Mouse (Mus musculus) heart, embryonic 14.5 days (tissue): ENCODE results near the gene Fev. TPM values are rescaled to one million over a fixed set of nuclear protein-coding genes. Genes with fewer than 3 reads are reported as not detected.
A peak's percentile ranks its signal among the peaks of the same experiment; 100 is the strongest.

Experiments used
- ATAC-seq: fragments of 200-750 bp; cut with Nextera tagmentation; 2 replicates; pipeline ENCODE4 v1.8.0; 2017; ENCODE audit warnings: low read depth, moderate TSS enrichment; ENCODE audit not compliant: insufficient number of reproducible peaks, insufficient read depth, low FRiP score
- H3K27ac ChIP-seq, 2 experiments: fragments of 200-500 bp in 1 of 2; fragments of 300-500 bp in 1 of 2; sonication (generic) in 1 of 2; replicated peaks in 1 of 2; 2 replicates each; pipeline ENCODE4 v1.5.1; 2012 to 2014; ENCODE audit warnings: low read depth in 2 of 2, low read length in 2 of 2, control low read depth in 1 of 2, mild to moderate bottlenecking in 1 of 2, mixed read lengths in 1 of 2; ENCODE audit not compliant: control insufficient read depth in 1 of 2, insufficient read depth in 1 of 2
- H3K27me3 ChIP-seq: fragments of 300-500 bp; sonication (generic); 2 replicates; pipeline ENCODE4 v1.6.1; 2014; ENCODE audit warnings: mild to moderate bottlenecking, low read length, control low read depth; ENCODE audit not compliant: control insufficient read depth, insufficient read depth
- H3K36me3 ChIP-seq: fragments of 300-500 bp; sonication (generic); 2 replicates; pipeline ENCODE4 v1.6.1; 2014; ENCODE audit warnings: mild to moderate bottlenecking, control low read depth, low read length, mixed read lengths; ENCODE audit not compliant: control insufficient read depth, insufficient read depth
- H3K4me1 ChIP-seq, 2 experiments: fragments of 200-500 bp in 1 of 2; fragments of 300-500 bp in 1 of 2; sonication (generic) in 1 of 2; 2 replicates each; pipeline ENCODE4 v1.6.1; 2012 to 2014; ENCODE audit warnings: low read length in 2 of 2, control low read depth in 1 of 2, mixed read lengths in 1 of 2; ENCODE audit not compliant: control insufficient read depth in 2 of 2, insufficient read depth in 2 of 2
- H3K4me2 ChIP-seq: fragments of 300-500 bp; sonication (generic); 2 replicates; pipeline ENCODE4 v1.6.1; 2014; ENCODE audit warnings: mild to moderate bottlenecking, low read length
- H3K4me3 ChIP-seq, 2 experiments: fragments of 200-500 bp in 1 of 2; fragments of 300-500 bp in 1 of 2; sonication (generic) in 1 of 2; 2 replicates each; pipeline ENCODE4 v1.5.1; 2012 to 2014; ENCODE audit warnings: low read length in 2 of 2, mild to moderate bottlenecking in 2 of 2, control low read depth in 1 of 2, low read depth in 1 of 2, moderate library complexity in 1 of 2; ENCODE audit not compliant: control insufficient read depth in 1 of 2, insufficient read depth in 1 of 2
- H3K9ac ChIP-seq: fragments of 300-500 bp; sonication (generic); 2 replicates; pipeline ENCODE4 v1.6.1; 2014; ENCODE audit warnings: mild to moderate bottlenecking, low read length
- H3K9me3 ChIP-seq: fragments of 300-500 bp; sonication (generic); 2 replicates; pipeline ENCODE4 v1.6.1; 2016; ENCODE audit warnings: low read length, control low read depth; ENCODE audit not compliant: control insufficient read depth
- WGBS: fragments of 180-500 bp; shearing (Covaris S2); extraction: QIAGEN DNeasy Blood & Tissue Kit; methylation state at CpG from one replicate; pipeline ENCODE4 v1.1.7; 2014; 5-methylcytosine and 5-hydroxymethylcytosine counted together
- polyA plus RNA-seq: library from polyadenylated mRNA; unstranded; fragments of >200 nt; fragmentation: Nextera tagmentation; extraction: Ambion mirVana; gene quantifications from 2 replicates; pipeline ENCODE4 v1.2.1, GENCODE M21; 2014

Gene Fev
- 1.3 and 1.9 TPM in 2 replicates for polyA plus RNA-seq

DNA sequence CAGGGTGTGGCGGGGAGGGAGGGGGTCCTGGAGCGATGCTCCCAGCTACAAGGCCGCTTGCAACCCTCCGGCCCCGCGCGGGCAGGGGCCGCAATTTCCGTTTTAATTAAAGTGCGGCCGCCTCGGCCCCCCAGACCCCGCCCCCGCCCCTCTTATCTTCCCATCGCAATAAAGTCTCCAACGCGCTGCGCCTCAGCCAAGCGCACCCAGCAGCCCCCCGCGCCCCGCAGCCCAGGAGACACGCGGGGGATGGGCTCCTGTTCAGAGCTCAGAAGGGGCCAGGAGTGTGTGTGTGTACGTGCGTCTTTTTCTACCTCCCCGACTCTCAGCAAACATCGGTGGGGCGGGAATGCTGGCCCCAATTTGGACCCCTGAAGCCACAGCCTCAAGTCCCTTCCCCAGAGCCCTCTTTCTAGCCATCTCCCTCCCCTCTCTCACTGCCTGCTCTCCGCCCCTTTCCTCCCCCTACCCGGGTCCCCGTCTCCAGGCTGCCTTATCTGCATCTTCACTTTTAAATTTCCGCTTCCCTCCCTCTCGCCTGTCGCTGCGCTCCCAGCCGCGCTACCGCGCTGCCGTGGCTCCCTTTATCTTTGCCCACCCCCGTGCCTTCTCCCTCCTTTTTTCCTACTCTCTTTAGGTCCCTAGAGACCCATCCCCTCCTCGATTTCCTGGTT is at the start of gene Fev:
Gene Fev (minus strand): TSS at position 51 of the 674 bp plus-strand sequence.
- Histone ChIP-seq H3K27ac (peak within 1 kb of the TSS in 1 of 2 experiments; percentile 16; a peak in 1 of 4 replicates), H3K9ac (peak within 1 kb of the TSS; percentile 50), H3K4me1 (peaks cover 7 to 27% of the 10 kb centered on the region in 2 experiments; a peak in 3 of 4 replicates), H3K36me3 (no peaks in the 10 kb centered on the region), H3K4me3 (peak within 1 kb of the TSS; percentile 38 to 47), H3K4me2 (peak within 1 kb of the TSS; percentile 65), H3K27me3 (peaks cover 93% of the 10 kb centered on the region), H3K9me3 (no peaks in the 10 kb centered on the region)
- WGBS, result under 1% methylated on average over 42 of the region's 43 CpGs
- ATAC-seq, result 0 out of 2 replicates have a peak, but pooled peaks have one; percentile 11

DNA sequence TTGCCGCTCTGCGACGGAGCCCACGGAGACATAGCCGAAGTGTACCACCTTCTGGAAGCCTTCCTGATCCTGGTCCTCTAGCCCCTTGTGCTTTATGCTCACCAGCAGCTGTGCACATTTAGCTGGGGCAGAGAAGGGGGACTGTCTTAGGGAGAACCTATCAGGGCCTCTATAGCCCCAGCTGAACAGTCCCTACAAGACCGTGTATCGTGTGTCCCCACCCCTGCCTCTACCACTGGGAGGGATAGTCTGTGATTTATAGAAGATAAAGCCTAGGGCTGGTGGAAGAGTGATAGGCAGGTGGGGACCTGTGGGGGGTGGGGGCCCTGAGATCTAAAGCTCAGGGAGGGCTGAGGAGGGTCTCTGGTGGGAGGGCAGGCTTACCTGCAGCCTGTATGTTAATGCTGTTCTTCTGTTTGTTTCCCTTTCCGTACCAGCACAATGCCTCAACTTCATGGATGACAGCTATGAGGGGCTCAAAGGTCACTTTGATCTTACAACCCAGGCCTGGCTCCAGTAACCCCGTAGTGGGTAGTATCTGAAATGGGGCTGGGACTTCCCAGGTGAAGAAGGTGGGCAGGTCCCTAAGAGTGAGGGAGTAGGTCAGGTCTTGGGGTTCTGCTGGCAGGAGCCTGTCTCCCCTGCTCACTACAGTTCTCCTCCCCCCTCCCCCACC is 42.5 kb upstream of the Fev start:
- no peak overlapping the region for H3K27ac ChIP-seq
- H3K36me3 ChIP-seq, result no peaks in the 10 kb centered on the region
- H3K4me3 ChIP-seq, result no peak overlapping the region
- no peak overlapping the region for H3K4me2 ChIP-seq
- H3K9me3 ChIP-seq, result no peaks in the 10 kb centered on the region
- 73% methylated on average over 9 of the region's 9 CpGs for WGBS
- no peaks in the 10 kb centered on the region for H3K4me1 ChIP-seq
- no peak overlapping the region for H3K9ac ChIP-seq
- no peak for ATAC-seq
- H3K27me3 ChIP-seq, result peaks cover 50% of the 10 kb centered on the region

DNA sequence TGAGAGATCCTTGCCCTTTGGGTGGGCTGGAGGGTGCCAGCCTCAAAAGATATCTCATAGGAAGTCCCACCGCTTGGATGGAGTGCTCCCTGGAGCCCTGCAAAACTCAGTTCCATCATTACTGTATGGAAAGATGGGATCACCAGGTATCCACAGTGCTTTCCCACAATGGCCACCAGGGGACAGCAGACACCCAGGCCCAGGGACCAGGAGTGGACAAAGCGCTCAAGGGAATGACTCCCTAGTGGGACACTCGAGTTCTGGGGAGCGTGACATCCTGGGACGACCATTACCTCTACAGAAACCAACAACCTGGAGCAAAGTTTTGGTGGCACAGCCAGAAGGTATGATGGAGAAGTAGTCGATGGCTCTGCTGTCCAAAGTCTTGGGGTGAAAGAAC is 41.5 kb upstream of the Fev start:
- no peaks in the 10 kb centered on the region for H3K4me1 ChIP-seq
- ATAC-seq, result no peak
- no peak overlapping the region for H3K9ac ChIP-seq
- H3K27me3 ChIP-seq, result peaks cover 46% of the 10 kb centered on the region
- no peak overlapping the region for H3K27ac ChIP-seq
- no peaks in the 10 kb centered on the region for H3K9me3 ChIP-seq
- no peak overlapping the region for H3K4me3 ChIP-seq
- H3K4me2 ChIP-seq, result no peak overlapping the region
- WGBS, result 38% methylated on average over 6 of the region's 6 CpGs
- H3K36me3 ChIP-seq, result no peaks in the 10 kb centered on the region

DNA sequence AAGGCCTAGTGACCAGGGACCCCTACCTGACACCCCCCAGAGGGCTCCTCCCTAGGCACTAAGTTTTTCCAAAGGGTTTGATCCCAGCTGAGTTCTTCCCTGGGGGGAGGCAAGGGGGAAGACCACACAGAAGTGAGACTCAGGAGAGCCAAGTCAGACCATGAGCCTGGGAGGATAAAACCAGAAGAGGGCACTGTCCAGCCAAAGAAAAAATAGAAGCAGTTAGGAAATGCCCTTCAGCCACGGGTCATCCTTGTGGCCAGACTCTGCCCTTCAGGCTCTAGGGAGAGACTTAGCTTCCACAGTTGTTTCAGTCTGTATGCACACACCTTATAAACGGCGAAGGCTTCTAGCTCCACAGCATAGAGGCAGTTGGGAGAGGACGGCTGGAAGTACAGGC is 39.2 kb upstream of the Fev start:
- Histone ChIP-seq H3K9me3 (no peaks in the 10 kb centered on the region), H3K36me3 (no peaks in the 10 kb centered on the region), H3K4me3 (no peak overlapping the region), H3K4me1 (no peaks in the 10 kb centered on the region), H3K9ac (no peak overlapping the region), H3K27ac (no peak overlapping the region), H3K4me2 (no peak overlapping the region), H3K27me3 (peaks cover 35% of the 10 kb centered on the region)
- WGBS, result 63% methylated on average over 4 of the region's 4 CpGs
- no peak for ATAC-seq

DNA sequence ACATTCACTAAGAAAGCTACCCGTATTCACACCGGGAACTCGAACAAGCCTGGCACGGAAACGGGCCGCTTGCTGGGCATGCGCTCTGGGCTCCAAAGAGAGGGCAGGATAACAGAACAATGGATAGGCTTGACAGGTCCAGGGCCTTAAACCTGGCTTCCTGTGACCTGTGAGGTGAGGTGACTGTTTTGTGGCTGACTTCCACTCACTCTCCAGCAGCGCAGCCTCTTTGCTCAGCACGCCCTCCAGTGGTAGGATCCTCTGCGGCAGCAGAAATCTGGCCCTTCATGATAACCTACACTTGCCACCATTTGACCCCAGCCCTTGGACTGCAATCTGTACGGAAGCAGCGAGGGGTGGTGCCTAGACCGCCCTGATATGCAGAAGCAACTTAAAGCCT is 30.5 kb upstream of the Fev start:
- Histone ChIP-seq H3K9me3 (no peaks in the 10 kb centered on the region), H3K4me3 (no peak overlapping the region), H3K36me3 (no peaks in the 10 kb centered on the region), H3K4me2 (no peak overlapping the region), H3K27ac (no peak overlapping the region), H3K9ac (no peak overlapping the region), H3K27me3 (peaks cover 19% of the 10 kb centered on the region), H3K4me1 (no peaks in the 10 kb centered on the region)
- WGBS, result 27% methylated on average over 13 of the region's 13 CpGs
- ATAC-seq, result no peak

DNA sequence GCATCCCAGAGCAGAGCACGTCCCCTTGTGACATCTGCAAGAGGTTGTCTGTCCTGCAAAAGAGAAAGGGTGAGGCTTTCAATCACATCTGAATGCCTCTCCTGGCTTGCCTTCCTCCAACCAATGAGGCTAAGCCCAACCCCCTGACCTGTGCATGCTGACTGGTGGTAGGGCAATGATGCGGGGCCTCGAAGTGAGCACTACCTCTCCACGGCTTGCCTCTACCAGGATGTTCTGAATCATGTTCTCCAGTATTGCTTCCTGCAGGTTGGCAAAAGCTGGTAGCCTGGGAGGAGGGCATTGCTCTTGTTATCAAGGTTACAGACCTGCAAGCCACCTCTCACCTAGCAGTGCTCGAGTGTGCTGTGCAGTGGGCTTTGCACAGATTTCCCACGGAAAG is 17.0 kb upstream of the Fev start:
- H3K4me2 ChIP-seq, result no peak overlapping the region
- H3K27me3 ChIP-seq, result peaks cover 91% of the 10 kb centered on the region
- no peaks in the 10 kb centered on the region for H3K9me3 ChIP-seq
- no peak overlapping the region for H3K9ac ChIP-seq
- no peak overlapping the region for H3K4me3 ChIP-seq
- H3K27ac ChIP-seq, result no peak overlapping the region
- no peaks in the 10 kb centered on the region for H3K36me3 ChIP-seq
- H3K4me1 ChIP-seq, result peaks cover 2 to 12% of the 10 kb centered on the region in 2 experiments; a peak in 2 of 4 replicates
- ATAC-seq, result no peak
- WGBS, result 22% methylated on average over 6 of the region's 6 CpGs

DNA sequence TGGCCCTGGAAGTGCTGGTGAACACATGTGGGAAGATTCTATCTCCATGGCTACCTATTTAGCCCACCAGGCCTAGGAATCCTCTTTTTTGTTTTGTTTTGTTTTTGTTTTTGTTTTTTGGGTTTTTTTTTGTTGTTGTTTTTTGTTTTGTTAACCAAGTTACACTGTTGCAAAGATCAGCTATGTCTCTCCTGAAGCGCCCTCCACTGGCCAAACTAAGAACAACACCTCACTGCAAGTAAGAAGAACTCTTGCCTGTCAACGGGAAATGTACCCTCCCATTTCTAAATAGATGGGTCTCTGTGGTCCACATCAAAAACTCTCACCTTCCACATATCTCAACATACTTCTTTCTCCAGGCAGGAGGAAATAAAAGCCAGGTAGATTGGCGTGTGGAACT is 16.5 kb upstream of the Fev start:
- Histone ChIP-seq H3K27ac (no peak overlapping the region), H3K4me1 (peaks cover 2 to 12% of the 10 kb centered on the region in 2 experiments; a peak in 2 of 4 replicates), H3K27me3 (peaks cover 93% of the 10 kb centered on the region), H3K36me3 (no peaks in the 10 kb centered on the region), H3K4me2 (no peak overlapping the region), H3K4me3 (no peak overlapping the region), H3K9me3 (no peaks in the 10 kb centered on the region), H3K9ac (no peak overlapping the region)
- 3% methylated on average over 3 of the region's 3 CpGs for whole genome bisulfite sequencing
- ATAC-seq, result no peak
